Mouse (Mus musculus): ENCODE measurements around the gene Mrpl20.

DNA sequence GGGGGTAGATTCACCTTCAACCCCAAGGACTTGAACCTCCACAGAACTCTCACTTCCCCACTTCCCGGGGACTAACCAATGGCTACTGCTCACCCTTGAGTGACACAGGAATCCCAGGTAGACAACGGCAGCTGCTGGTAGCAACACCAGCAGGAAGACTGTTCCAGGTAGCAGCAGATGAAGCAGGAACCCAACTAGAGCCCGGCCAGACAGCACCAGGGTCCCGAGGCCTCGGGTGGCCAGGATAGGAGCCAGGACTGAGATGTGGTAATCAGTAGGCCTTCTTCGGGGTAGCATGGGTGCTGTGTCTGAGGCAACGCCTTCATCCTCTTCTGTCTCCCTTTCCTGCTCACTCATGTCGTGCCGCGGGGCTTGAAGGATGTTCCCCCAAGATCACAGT, 17.4 kb upstream of the Mrpl20 start:
- TF ChIP-seq CTCF (IDR thresholded peaks at IDR 0.05; ENCODE audit: control insufficient read depth, insufficient read depth, low read length), result no peak
- no peak for TF ChIP-seq POLR2A (IDR thresholded peaks at IDR 0.05; ENCODE audit: borderline replicate concordance, control insufficient read depth, low read depth, low read length)

Measured in bone marrow, adult 2 months (tissue).